Mouse (Mus musculus) skeletal muscle tissue, postnatal 0 days (tissue): ENCODE measurements around the gene Sgo2a. TPM values are rescaled to one million over a fixed set of nuclear protein-coding genes. Genes with fewer than 3 reads are reported as not detected.

Source experiments
- polyA plus RNA-seq: library from polyadenylated mRNA; unstranded; fragments of >200 nt; fragmentation: Nextera tagmentation; extraction: Ambion mirVana; gene quantifications from 2 replicates; pipeline ENCODE4 v1.2.1, GENCODE M21; 2015

Gene Sgo2a
- polyA plus RNA-seq, result 4.4 TPM in 2 replicates

GRCm38 (mm10) chr1:57995432-57996132 lies at the start of gene Sgo2a:
Gene Sgo2a (plus strand): TSS chr1:57995971.

DNA sequence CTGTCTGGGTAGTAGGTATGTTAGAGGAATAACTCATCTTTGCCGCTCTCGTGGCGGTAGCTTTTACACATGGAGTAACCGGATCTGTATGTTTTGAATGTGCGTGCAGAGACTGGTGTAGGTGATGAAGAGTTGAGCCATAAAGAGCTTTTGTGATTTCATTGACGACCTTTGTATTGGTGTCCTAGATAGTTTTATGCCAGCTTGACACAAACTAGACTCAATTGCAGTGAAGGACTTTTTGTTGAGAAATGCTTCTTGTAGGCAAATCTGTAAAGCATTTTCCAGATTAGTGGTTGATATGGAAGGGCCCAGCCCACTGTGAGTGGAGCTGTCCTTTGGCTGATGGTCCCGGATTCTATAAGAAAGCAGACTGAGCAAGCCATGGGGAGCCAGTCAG lies 23.1 kb downstream of the Sgo2a start, which contains the start of gene Kctd18:
TSS of gene Kctd18 (minus strand) at position 101 of the 400 bp plus-strand sequence.

GRCm38 (mm10) chr1:58029636-58030117 lies 33.9 kb downstream of the Sgo2a start, which contains the start of gene Aox1:
Gene Aox1 (plus strand): TSS chr1:58029931.

Other genes starting within 250 kb of the Sgo2a start
- gene Spats2l, start 221.8 kb upstream of the Sgo2a start, polyA plus RNA-seq, result 73.3 and 75.1 TPM in 2 replicates
- gene Kctd18, start 23.0 kb downstream of the Sgo2a start, polyA plus RNA-seq, result 7.7 and 9.1 TPM in 2 replicates
- gene Aox1, start 34.0 kb downstream of the Sgo2a start, polyA plus RNA-seq, result 1.6 and 2.8 TPM in 2 replicates
- 0.06 and 0.16 TPM in 2 replicates for gene Aox3, start 117.2 kb downstream of the Sgo2a start, polyA plus RNA-seq
- gene Aox4, start 214.4 kb downstream of the Sgo2a start, polyA plus RNA-seq, result 0.36 and 0.82 TPM in 2 replicates